In the genomic region with DNA sequence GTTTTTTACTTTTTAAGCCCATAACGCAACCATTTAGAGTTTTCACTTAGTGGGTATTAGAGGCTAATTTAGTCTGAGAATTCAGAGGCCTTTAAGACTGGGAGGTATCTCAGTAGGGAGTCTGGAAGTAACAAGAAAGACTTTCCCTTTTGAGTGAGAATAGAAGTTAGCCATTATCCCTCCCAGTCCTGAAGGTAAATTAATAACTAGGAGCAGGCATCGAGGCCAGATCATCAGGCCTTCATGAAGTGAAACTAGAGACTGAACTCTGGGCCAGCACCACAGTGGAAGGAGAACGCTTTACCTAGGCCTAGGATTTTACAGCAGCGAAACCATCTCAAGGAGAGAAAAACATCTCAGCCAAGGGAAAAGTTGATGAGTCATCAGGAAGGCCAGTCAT, we compare ENCODE assay signal across 30 mouse cellular contexts. TPM values are rescaled to one million over a fixed set of nuclear protein-coding genes. Genes with fewer than 3 reads are reported as not detected.
DNase-seq lines count a peak whose midpoint lies in the region; ATAC-seq lines count a peak whose summit lies in the region.
"Had no signal": no experiment of that assay in that cellular context is flagged by ENCODE, and none has a peak within 500 bp of the region (broad histone marks: within the 10 kb centered on the region; RNA-seq: fewer than 3 reads in every experiment).

No protein-coding gene starts in this region.

- WGBS in heart, embryonic 13.5 days, result 78% methylated on average over 4 of the region's 4 CpGs
- 72% methylated on average over 4 of the region's 4 CpGs for WGBS in kidney, embryonic 16.5 days

- H3K4me2 ChIP-seq in heart, embryonic 13.5 days, result no peak overlapping the region
- H3K4me2 ChIP-seq in kidney, embryonic 16.5 days (replicated peaks; ENCODE audit: low read depth, low read length), result no peak overlapping the region
- H3K4me2 ChIP-seq: embryonic facial prominence, embryonic 12.5 days; limb, embryonic 12.5 days; liver, embryonic 13.5 days; midbrain, embryonic 12.5 days; neural tube, embryonic 15.5 days had no signal

- no peak overlapping the region for H3K4me3 ChIP-seq in heart, embryonic 13.5 days
- H3K4me3 ChIP-seq in kidney, embryonic 16.5 days (ENCODE audit: low read length), result no peak overlapping the region
- H3K4me3 ChIP-seq: embryonic facial prominence, embryonic 12.5 days; layer of hippocampus, adult 2 months; limb, embryonic 12.5 days; liver, embryonic 13.5 days; midbrain, embryonic 12.5 days; neural tube, embryonic 15.5 days had no signal

- H3K27ac ChIP-seq in heart, embryonic 13.5 days (replicated peaks), result peak overlapping the region; percentile 85
- no peak overlapping the region for H3K27ac ChIP-seq in kidney, embryonic 16.5 days (ENCODE audit: low read length)
- H3K27ac ChIP-seq: embryonic facial prominence, embryonic 12.5 days; hindbrain, postnatal 0 days; layer of hippocampus, adult 2 months; limb, embryonic 12.5 days; liver, embryonic 13.5 days; midbrain, embryonic 12.5 days; neural tube, embryonic 15.5 days had no signal

- H3K9ac ChIP-seq in heart, embryonic 13.5 days, result peak overlapping the region; percentile 33; the same call in 1 of the 2 replicates
- no peak overlapping the region for H3K9ac ChIP-seq in kidney, embryonic 16.5 days (replicated peaks; ENCODE audit: low read length)
- H3K9ac ChIP-seq: embryonic facial prominence, embryonic 12.5 days; forebrain, postnatal 0 days; limb, embryonic 12.5 days; liver, embryonic 13.5 days; midbrain, embryonic 12.5 days; neural tube, embryonic 15.5 days had no signal

- DNase-seq in heart, adult 8-10 months (ENCODE audit: low spot score), result no peak
- DNase-seq in kidney, adult 18-20 months, result peak; percentile 21
- no peak for DNase-seq in kidney, postnatal 14 days
- DNase-seq in kidney, postnatal 36 days, result peak; percentile 34 to 46
- no peak for DNase-seq in left cerebral cortex, adult 9 months (ENCODE audit: low spot score in 2 of 2)
- DNase-seq: adrenal gland, postnatal 10 days; cerebellum, adult 18-20 months; cerebellum, postnatal 25 days; forebrain, postnatal 0 days; gastrocnemius, postnatal 36 days; layer of hippocampus, postnatal 36 days; liver, embryonic 13.5 days; lung, adult 2 months; lung, postnatal 14 days; right cerebral cortex, adult 18-20 months; right cerebral cortex, postnatal 4 days; thymus, postnatal 25 days had no signal

- no peaks in the 10 kb centered on the region for H3K9me3 ChIP-seq in heart, embryonic 13.5 days
- no peaks in the 10 kb centered on the region for H3K9me3 ChIP-seq in kidney, embryonic 16.5 days (ENCODE audit: low read length)
- H3K9me3 ChIP-seq: embryonic facial prominence, embryonic 12.5 days; limb, embryonic 12.5 days; liver, embryonic 13.5 days; midbrain, embryonic 12.5 days; neural tube, embryonic 15.5 days had no signal

- peaks cover 36% of the 10 kb centered on the region for H3K4me1 ChIP-seq in heart, embryonic 13.5 days
- H3K4me1 ChIP-seq in kidney, embryonic 16.5 days (ENCODE audit: insufficient read depth, low read length), result no peaks in the 10 kb centered on the region
- H3K4me1 ChIP-seq: embryonic facial prominence, embryonic 12.5 days; limb, embryonic 12.5 days; liver, embryonic 13.5 days; midbrain, embryonic 12.5 days; neural tube, embryonic 15.5 days had no signal

- no peak for ATAC-seq in heart, embryonic 13.5 days (ENCODE audit: extremely low read depth, insufficient number of reproducible peaks, low FRiP score, low TSS enrichment)
- peak; percentile 89 for ATAC-seq in kidney, embryonic 16.5 days (ENCODE audit: low FRiP score, low TSS enrichment)
- ATAC-seq: activated CD4-positive, CD25-positive, alpha-beta regulatory T cell, adult 4 months; forebrain, postnatal 0 days; hindbrain, postnatal 0 days had no signal

- H3K36me3 ChIP-seq in heart, embryonic 13.5 days, result no peaks in the 10 kb centered on the region
- H3K36me3 ChIP-seq in kidney, embryonic 16.5 days (ENCODE audit: insufficient read depth, low read length), result no peaks in the 10 kb centered on the region
- H3K36me3 ChIP-seq: embryonic facial prominence, embryonic 12.5 days; limb, embryonic 12.5 days; liver, embryonic 13.5 days; midbrain, embryonic 12.5 days; neural tube, embryonic 15.5 days had no signal

- no peaks in the 10 kb centered on the region for H3K27me3 ChIP-seq in heart, embryonic 13.5 days (replicated peaks)
- H3K27me3 ChIP-seq in kidney, embryonic 16.5 days (ENCODE audit: insufficient read depth, low read length), result no peaks in the 10 kb centered on the region
- H3K27me3 ChIP-seq: embryonic facial prominence, embryonic 12.5 days; limb, embryonic 12.5 days; liver, embryonic 13.5 days; midbrain, embryonic 12.5 days; neural tube, embryonic 15.5 days had no signal

RNA-seq across cellular contexts. Expression of gene Gbp6, which starts 8.5 kb away (rescaled TPM):
- polyA plus RNA-seq in heart, embryonic 13.5 days (2015; fragmentation: Nextera tagmentation; extraction: Ambion mirVana), result 1.5 and 1.8 TPM in 2 replicates
- 10 to 100 TPM in 3 of 4 experiments, 1 to 10 TPM in 1; 8.9 to 41.6 (median 17.9) TPM for total RNA-seq in heart, adult 8-10 months (2022)
- polyA plus RNA-seq in kidney, embryonic 16.5 days (2015; fragmentation: Nextera tagmentation; extraction: Ambion mirVana), result 0.63 and 0.86 TPM in 2 replicates

RNA-seq across cellular contexts. Expression of gene Gm43302, which starts 8.5 kb away (rescaled TPM):
- polyA plus RNA-seq in heart, embryonic 13.5 days (2015; fragmentation: Nextera tagmentation; extraction: Ambion mirVana), result 0.05 and 0.17 TPM in 2 replicates
- 1 to 10 TPM in 1 of 4 experiments, under 1 TPM in 2, not detected in 1; 0.31 to 3.6 (median 0.71) TPM for total RNA-seq in heart, adult 8-10 months (2022)
- polyA plus RNA-seq in kidney, embryonic 16.5 days (2015; fragmentation: Nextera tagmentation; extraction: Ambion mirVana), result not detected in 2 replicates
- total RNA-seq: forebrain, postnatal 0 days; layer of hippocampus, adult 2 months; layer of hippocampus, postnatal 36 days; left cerebral cortex, postnatal 14 days had no signal
- polyA plus RNA-seq: C2C12; embryonic facial prominence, embryonic 12.5 days; forebrain, embryonic 11.5 days; forebrain, postnatal 0 days; hindbrain, postnatal 0 days; limb, embryonic 12.5 days; liver, embryonic 13.5 days; midbrain, embryonic 12.5 days; stomach, embryonic 14.5 days had no signal

Comparison
In these comparisons a context has a peak if more than half of its experiments do, and no peak if none do; other contexts are left out.
1. DNase-seq: peak in kidney, adult 18-20 months (single experiment) and kidney, postnatal 36 days (2 of 2); none in heart, adult 8-10 months (single experiment), kidney, postnatal 14 days (single experiment) and left cerebral cortex, adult 9 months (0 of 2).